Mouse (Mus musculus): ENCODE measurements around the gene Bmpr1b. TPM values are rescaled to one million over a fixed set of nuclear protein-coding genes. Genes with fewer than 3 reads are reported as not detected.

Bmpr1b gene
- total and polyA plus RNA-seq, 2 experiments from 2014 or later: 2.4 to 9.6 TPM

DNA sequence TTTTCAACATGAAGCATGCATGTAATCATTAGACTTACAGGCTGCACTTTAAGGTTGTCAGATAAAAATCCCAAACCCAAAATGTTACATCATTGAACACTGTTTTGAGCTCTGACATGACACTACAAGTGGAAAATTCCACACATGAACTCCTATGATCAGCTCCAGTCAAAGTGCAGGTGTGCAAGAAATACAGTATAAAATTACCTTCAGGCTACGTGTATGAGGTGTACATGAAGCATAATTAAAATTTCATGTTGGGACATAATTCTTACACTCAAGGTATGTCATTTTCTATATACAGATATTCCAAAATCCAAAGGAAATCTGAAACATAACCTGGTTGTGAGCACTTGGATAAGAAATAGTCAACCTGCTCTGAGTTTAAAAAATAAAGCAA is 220.7 kb downstream of the Bmpr1b start:
- H3K9ac ChIP-seq (replicated peaks; ENCODE audit: low read length, poor library complexity, severe bottlenecking): no peak overlapping the region
- ATAC-seq (ENCODE audit: low FRiP score): no peak
- no peak for DNase-seq (ENCODE audit: low spot score)
- TF ChIP-seq CTCF (IDR thresholded peaks at IDR 0.05): no peak
- WGBS: 92% methylated on average over 1 of the region's 1 CpGs
- no peaks in the 10 kb centered on the region for H3K36me3 ChIP-seq (ENCODE audit: insufficient read depth, low read length)
- H3K27ac ChIP-seq (ENCODE audit: low read depth, low read length): no peak overlapping the region
- H3K27me3 ChIP-seq (ENCODE audit: insufficient read depth, low read length): no peaks in the 10 kb centered on the region
- H3K4me3 ChIP-seq (ENCODE audit: low read depth, low read length): no peak overlapping the region
- H3K4me2 ChIP-seq (ENCODE audit: low read depth, low read length, poor library complexity, severe bottlenecking): no peak overlapping the region
- H3K9me3 ChIP-seq (ENCODE audit: low read length): no peaks in the 10 kb centered on the region
- no peaks in the 10 kb centered on the region for H3K4me1 ChIP-seq (ENCODE audit: insufficient read depth, low read length)

DNA sequence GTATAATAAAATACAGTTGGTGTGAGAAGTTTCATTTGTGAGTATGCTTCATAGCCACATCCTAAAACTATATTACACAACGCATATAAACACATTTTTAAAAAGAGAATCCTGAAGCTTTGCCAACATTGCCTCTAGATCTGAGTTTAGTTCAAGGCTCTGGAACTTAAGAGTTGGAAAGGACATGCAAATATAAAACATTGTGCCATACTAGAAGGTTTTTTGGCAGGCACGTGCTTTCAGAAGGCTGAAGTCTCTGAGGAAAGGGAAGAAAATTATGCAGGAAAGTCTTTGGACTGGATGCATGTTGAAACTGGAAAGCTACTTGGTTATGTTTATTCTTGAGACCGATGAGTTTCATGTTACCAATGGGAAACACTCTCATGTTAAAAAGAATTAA is 221.1 kb downstream of the Bmpr1b start:
- H3K27me3 ChIP-seq (ENCODE audit: insufficient read depth, low read length): no peaks in the 10 kb centered on the region
- no peak overlapping the region for H3K9ac ChIP-seq (replicated peaks; ENCODE audit: low read length, poor library complexity, severe bottlenecking)
- no peaks in the 10 kb centered on the region for H3K36me3 ChIP-seq (ENCODE audit: insufficient read depth, low read length)
- no peaks in the 10 kb centered on the region for H3K4me1 ChIP-seq (ENCODE audit: insufficient read depth, low read length)
- no peak for DNase-seq (ENCODE audit: low spot score)
- H3K27ac ChIP-seq (ENCODE audit: low read depth, low read length): no peak overlapping the region
- WGBS: 84% methylated on average over 3 of the region's 3 CpGs
- no peak for ATAC-seq (ENCODE audit: low FRiP score)
- H3K9me3 ChIP-seq (ENCODE audit: low read length): no peaks in the 10 kb centered on the region
- no peak overlapping the region for H3K4me2 ChIP-seq (ENCODE audit: low read depth, low read length, poor library complexity, severe bottlenecking)
- no peak overlapping the region for H3K4me3 ChIP-seq (ENCODE audit: low read depth, low read length)
- no peak for TF ChIP-seq CTCF (IDR thresholded peaks at IDR 0.05)

DNA sequence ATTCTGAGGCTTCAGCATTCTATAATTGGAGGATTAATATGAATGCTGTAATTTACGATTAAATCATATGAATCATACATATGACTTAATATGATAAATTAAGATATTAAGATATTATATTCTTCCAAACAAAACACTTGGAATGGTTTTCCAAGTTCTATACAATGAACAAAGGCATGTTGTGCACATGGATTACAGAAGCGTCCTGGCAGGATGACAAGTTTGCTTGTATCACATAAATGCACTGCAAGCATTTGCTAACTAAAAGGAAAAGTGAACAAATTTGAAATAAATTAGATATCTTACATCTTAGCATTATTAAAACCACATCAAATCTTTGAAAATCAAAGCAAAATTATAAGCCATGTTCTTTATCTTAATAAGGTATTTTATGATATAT is 222.4 kb downstream of the Bmpr1b start:
- ATAC-seq (ENCODE audit: low FRiP score) (no peak), DNase-seq (ENCODE audit: low spot score) (peak; percentile 37)
- Histone ChIP-seq H3K36me3 (ENCODE audit: insufficient read depth, low read length) (no peaks in the 10 kb centered on the region), H3K4me2 (ENCODE audit: low read depth, low read length, poor library complexity, severe bottlenecking) (no peak overlapping the region), H3K9ac (replicated peaks; ENCODE audit: low read length, poor library complexity, severe bottlenecking) (no peak overlapping the region), H3K4me3 (ENCODE audit: low read depth, low read length) (no peak overlapping the region), H3K9me3 (ENCODE audit: low read length) (no peaks in the 10 kb centered on the region), H3K27me3 (ENCODE audit: insufficient read depth, low read length) (no peaks in the 10 kb centered on the region), H3K4me1 (ENCODE audit: insufficient read depth, low read length) (no peaks in the 10 kb centered on the region), H3K27ac (ENCODE audit: low read depth, low read length) (no peak overlapping the region)
- WGBS: 82% methylated on average over 2 of the region's 2 CpGs
- no peak for TF ChIP-seq CTCF (IDR thresholded peaks at IDR 0.05)

DNA sequence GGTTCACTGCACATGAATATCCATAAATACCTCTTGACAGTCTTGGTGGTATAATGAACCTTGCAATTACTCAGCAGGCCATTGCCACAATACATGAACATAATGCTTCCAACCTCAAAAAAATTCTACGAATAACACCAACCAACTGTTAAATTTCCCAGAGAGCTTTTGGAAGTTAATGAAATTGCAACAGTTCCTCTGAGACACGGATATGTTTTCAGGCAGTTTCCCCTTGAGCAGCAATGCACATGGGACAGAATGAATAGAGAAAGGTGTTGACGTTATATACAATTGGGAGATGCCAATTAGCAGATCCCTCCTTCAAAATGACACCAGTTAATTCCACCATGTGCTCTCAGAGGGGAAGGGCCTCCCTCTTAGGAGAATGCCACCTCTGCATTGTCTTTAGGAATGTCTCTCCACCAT is 225.9 kb downstream of the Bmpr1b start:
- H3K36me3 ChIP-seq (ENCODE audit: insufficient read depth, low read length): no peaks in the 10 kb centered on the region
- H3K4me1 ChIP-seq (ENCODE audit: insufficient read depth, low read length): no peaks in the 10 kb centered on the region
- no peak overlapping the region for H3K4me3 ChIP-seq (ENCODE audit: low read depth, low read length)
- 55% methylated on average over 3 of the region's 3 CpGs for WGBS
- no peak for TF ChIP-seq CTCF (IDR thresholded peaks at IDR 0.05)
- H3K4me2 ChIP-seq (ENCODE audit: low read depth, low read length, poor library complexity, severe bottlenecking): no peak overlapping the region
- no peak overlapping the region for H3K27ac ChIP-seq (ENCODE audit: low read depth, low read length)
- no peaks in the 10 kb centered on the region for H3K9me3 ChIP-seq (ENCODE audit: low read length)
- H3K9ac ChIP-seq (replicated peaks; ENCODE audit: low read length, poor library complexity, severe bottlenecking): no peak overlapping the region
- no peak for ATAC-seq (ENCODE audit: low FRiP score)
- no peak for DNase-seq (ENCODE audit: low spot score)
- no peaks in the 10 kb centered on the region for H3K27me3 ChIP-seq (ENCODE audit: insufficient read depth, low read length)

DNA sequence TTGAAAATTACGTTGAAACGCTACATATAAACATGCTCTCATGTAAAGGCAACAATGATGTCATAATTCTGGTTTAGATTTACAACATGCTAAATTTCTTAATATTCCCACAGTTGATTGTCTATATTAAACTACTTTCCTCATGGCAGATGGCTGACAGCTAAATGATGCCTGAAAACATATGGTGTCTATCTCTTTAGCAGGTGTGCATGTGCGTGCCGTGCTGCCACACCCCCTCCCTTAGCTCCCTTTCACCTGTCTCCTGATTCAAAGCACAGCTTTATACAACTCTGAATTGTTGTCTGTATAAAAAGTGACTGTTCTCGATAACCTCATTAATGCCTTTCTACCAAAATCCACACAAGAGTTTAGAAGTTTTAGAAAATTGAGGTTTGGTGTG is 229.0 kb downstream of the Bmpr1b start:
- Histone ChIP-seq H3K4me2 (ENCODE audit: low read depth, low read length, poor library complexity, severe bottlenecking) (no peak overlapping the region), H3K27ac (ENCODE audit: low read depth, low read length) (no peak overlapping the region), H3K4me3 (ENCODE audit: low read depth, low read length) (no peak overlapping the region), H3K27me3 (ENCODE audit: insufficient read depth, low read length) (no peaks in the 10 kb centered on the region), H3K9ac (replicated peaks; ENCODE audit: low read length, poor library complexity, severe bottlenecking) (no peak overlapping the region), H3K9me3 (ENCODE audit: low read length) (no peaks in the 10 kb centered on the region), H3K4me1 (ENCODE audit: insufficient read depth, low read length) (peaks cover 5% of the 10 kb centered on the region; the same call in 1 of the 2 replicates), H3K36me3 (ENCODE audit: insufficient read depth, low read length) (no peaks in the 10 kb centered on the region)
- no peak for ATAC-seq (ENCODE audit: low FRiP score)
- DNase-seq (ENCODE audit: low spot score): no peak
- WGBS: 92% methylated on average over 5 of the region's 5 CpGs
- no peak for TF ChIP-seq CTCF (IDR thresholded peaks at IDR 0.05)

DNA sequence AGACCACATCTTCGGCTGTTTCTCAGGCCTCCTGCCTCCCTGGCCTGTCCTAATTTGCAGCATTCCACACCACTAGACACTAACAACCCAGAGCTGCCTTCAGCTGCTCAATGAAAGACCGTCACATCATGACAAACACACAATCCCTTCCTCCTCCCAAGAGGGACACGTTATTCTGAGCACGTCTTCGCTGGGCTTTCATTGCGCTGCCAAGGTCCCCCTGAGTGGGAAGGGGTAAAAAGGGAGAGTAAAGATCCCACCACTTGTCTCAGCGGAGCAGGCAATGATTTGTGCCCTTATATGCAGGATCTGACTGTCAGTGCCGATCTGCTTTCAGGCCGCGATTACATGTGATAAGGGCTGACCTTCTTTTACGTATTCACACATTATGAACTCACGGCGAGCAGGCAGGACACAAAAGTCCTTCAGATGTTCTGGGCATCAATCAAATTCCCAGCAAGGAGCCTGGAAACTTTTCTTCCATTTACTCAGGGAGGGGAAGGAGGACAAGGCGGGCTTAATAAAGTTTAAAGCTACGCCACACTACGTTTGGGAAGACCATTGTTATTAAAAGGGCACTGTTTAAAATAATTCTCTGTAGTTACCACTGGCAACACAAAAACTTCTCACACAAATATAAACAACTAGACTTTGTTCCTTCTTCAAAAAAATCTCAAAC is 232.5 kb downstream of the Bmpr1b start:
- Histone ChIP-seq H3K27ac (ENCODE audit: low read depth, low read length) (peak overlapping the region; percentile 39), H3K36me3 (ENCODE audit: insufficient read depth, low read length) (no peaks in the 10 kb centered on the region), H3K9me3 (ENCODE audit: low read length) (no peaks in the 10 kb centered on the region), H3K27me3 (ENCODE audit: insufficient read depth, low read length) (no peaks in the 10 kb centered on the region), H3K9ac (replicated peaks; ENCODE audit: low read length, poor library complexity, severe bottlenecking) (no peak overlapping the region), H3K4me2 (ENCODE audit: low read depth, low read length, poor library complexity, severe bottlenecking) (peak overlapping the region; percentile 40), H3K4me1 (ENCODE audit: insufficient read depth, low read length) (peaks cover 5% of the 10 kb centered on the region; the same call in 1 of the 2 replicates), H3K4me3 (ENCODE audit: low read depth, low read length) (peak overlapping the region; percentile 13; the same call in 1 of the 2 replicates)
- ATAC-seq (ENCODE audit: low FRiP score): peak; percentile 82
- TF ChIP-seq CTCF (IDR thresholded peaks at IDR 0.05): no peak
- 13% methylated on average over 16 of the region's 16 CpGs for WGBS
- DNase-seq (ENCODE audit: low spot score): peak; percentile 85

Measured in midbrain, postnatal 0 days (tissue).